Mouse (Mus musculus) ES-E14 (cell line): ENCODE measurements around the gene Pde2a.
A peak's percentile ranks its signal among the peaks of the same experiment; 100 is the strongest.

Experiments
- CHD2 ChIP-seq: IDR thresholded peaks from 2 replicates; pipeline ENCODE4 v1.6.1; 2014; ENCODE audit warnings: mild to moderate bottlenecking, low read depth, low read length, inconsistent platforms
- HCFC1 ChIP-seq: IDR thresholded peaks from 2 replicates; pipeline ENCODE4 v1.6.1; 2012; ENCODE audit warnings: low read length, inconsistent platforms, borderline replicate concordance; ENCODE audit not compliant: insufficient read depth
- MAFK ChIP-seq: IDR thresholded peaks from 2 replicates; pipeline ENCODE4 v1.6.1; 2014; ENCODE audit warnings: mild to moderate bottlenecking, low read depth, low read length, inconsistent platforms; ENCODE audit not compliant: insufficient read depth
- ZC3H11A ChIP-seq: IDR thresholded peaks from 2 replicates; pipeline ENCODE4 v1.6.1; 2012; ENCODE audit warnings: low read depth, mild to moderate bottlenecking, inconsistent platforms, low read length, borderline replicate concordance

- TF ChIP-seq MAFK, result no peak
- TF ChIP-seq ZC3H11A, result peak; percentile 84
- no peak for TF ChIP-seq CHD2
- no peak for TF ChIP-seq HCFC1
These were observed 29.2 kb downstream of the Pde2a start for GRCm38 (mm10) chr7:101450422-101451401.
